Mouse (Mus musculus) embryonic fibroblast, embryonic 13.5 days (primary cell): ENCODE data around the gene Sigmar1.
"Not testable (repeated sequence)": the region's sequence is repeated elsewhere in the genome, so short reads cannot be mapped to it uniquely, and the experiment has no call there.

Source experiments
- CTCF ChIP-seq: IDR thresholded peaks from 2 replicates; pipeline ENCODE4 v1.5.1; 2011; ENCODE audit warnings: mild to moderate bottlenecking, control low read depth, low read length, moderate library complexity, borderline replicate concordance; ENCODE audit not compliant: insufficient read depth
- POLR2A ChIP-seq: IDR thresholded peaks from 2 replicates; pipeline ENCODE4 v1.6.1; 2011; ENCODE audit warnings: low read depth, mild to moderate bottlenecking, control low read depth, low read length, moderate library complexity

- not testable (repeated sequence) for TF ChIP-seq POLR2A, CTCF
These were observed 59.5 kb downstream of the Sigmar1 start for GRCm38 (mm10) chr4:41696452-41696851.
